Mouse (Mus musculus): Measurements from ENCODE around the gene Batf. TPM values are rescaled to one million over a fixed set of nuclear protein-coding genes. Genes with fewer than 3 reads are reported as not detected.

Gene Batf
- 4.0 and 5.5 TPM in 2 replicates for polyA plus RNA-seq (2015; fragmentation: Nextera tagmentation; extraction: Ambion mirVana)

- H3K27ac ChIP-seq = no peak within 1 kb of the TSS
- ATAC-seq (replicated peaks; ENCODE audit: insufficient number of reproducible peaks, insufficient read depth, low FRiP score, low read depth) = no peak
- WGBS = 21% methylated on average over 22 of the region's 22 CpGs
Measured at GRCm38 (mm10) chr12:85686466-85687216, at the start of gene Batf. Gene Batf (plus strand): TSS chr12:85686669.

GRCm38 (mm10) chr12:85637932-85638331, 48.5 kb upstream of the Batf start:
- Histone ChIP-seq H3K9ac (no peak overlapping the region), H3K4me3 (no peak overlapping the region), H3K9me3 (replicated peaks) (no peaks in the 10 kb centered on the region), H3K4me2 (no peak overlapping the region), H3K27ac (no peak overlapping the region), H3K27me3 (no peaks in the 10 kb centered on the region), H3K4me1 (replicated peaks) (peaks cover 32% of the 10 kb centered on the region), H3K36me3 (peaks cover 14% of the 10 kb centered on the region)
- WGBS = 77% methylated on average over 9 of the region's 9 CpGs
- no peak for ATAC-seq (replicated peaks; ENCODE audit: insufficient number of reproducible peaks, insufficient read depth, low FRiP score, low read depth)

More at GRCm38 (mm10) chr12:85686466-85687216, at the start of gene Batf:
- Histone ChIP-seq H3K4me1 (replicated peaks) (peaks cover 30% of the 10 kb centered on the region), H3K27me3 (no peaks in the 10 kb centered on the region), H3K9me3 (replicated peaks) (no peaks in the 10 kb centered on the region), H3K4me2 (peak within 1 kb of the TSS; percentile 64), H3K36me3 (no peaks in the 10 kb centered on the region), H3K9ac (peak within 1 kb of the TSS; percentile 33; the same call in 1 of the 2 replicates), H3K4me3 (peak within 1 kb of the TSS; percentile 42)

GRCm38 (mm10) chr12:85638541-85639325, 47.7 kb upstream of the Batf start:
- no peak overlapping the region for H3K9ac ChIP-seq
- no peak overlapping the region for H3K4me3 ChIP-seq
- peaks cover 32% of the 10 kb centered on the region for H3K4me1 ChIP-seq (replicated peaks)
- no peak overlapping the region for H3K4me2 ChIP-seq
- no peak overlapping the region for H3K27ac ChIP-seq
- ATAC-seq (replicated peaks; ENCODE audit: insufficient number of reproducible peaks, insufficient read depth, low FRiP score, low read depth) = no peak
- peaks cover 10% of the 10 kb centered on the region for H3K36me3 ChIP-seq
- H3K9me3 ChIP-seq (replicated peaks) = no peaks in the 10 kb centered on the region
- 77% methylated on average over 20 of the region's 20 CpGs for WGBS
- no peaks in the 10 kb centered on the region for H3K27me3 ChIP-seq

- no peak overlapping the region for H3K9ac ChIP-seq
- 0 out of 2 replicates have a peak, but pooled peaks have one; percentile 33 for ATAC-seq (replicated peaks; ENCODE audit: insufficient number of reproducible peaks, insufficient read depth, low FRiP score, low read depth)
- no peak overlapping the region for H3K4me3 ChIP-seq
- no peak overlapping the region for H3K27ac ChIP-seq
- 74% methylated on average over 12 of the region's 12 CpGs for WGBS
- H3K36me3 ChIP-seq = peaks cover 7% of the 10 kb centered on the region
- H3K9me3 ChIP-seq (replicated peaks) = no peaks in the 10 kb centered on the region
- no peak overlapping the region for H3K4me2 ChIP-seq
- H3K27me3 ChIP-seq = no peaks in the 10 kb centered on the region
- H3K4me1 ChIP-seq (replicated peaks) = peaks cover 34% of the 10 kb centered on the region
Measured at GRCm38 (mm10) chr12:85639326-85640008, 47.0 kb upstream of the Batf start.

GRCm38 (mm10) chr12:85640852-85641563, 45.5 kb upstream of the Batf start:
- Histone ChIP-seq H3K36me3 (peaks cover 7% of the 10 kb centered on the region), H3K4me3 (no peak overlapping the region), H3K9ac (no peak overlapping the region), H3K27ac (peak overlapping the region; percentile 55), H3K9me3 (replicated peaks) (no peaks in the 10 kb centered on the region), H3K27me3 (no peaks in the 10 kb centered on the region), H3K4me2 (no peak overlapping the region), H3K4me1 (replicated peaks) (peaks cover 36% of the 10 kb centered on the region)
- ATAC-seq (replicated peaks; ENCODE audit: insufficient number of reproducible peaks, insufficient read depth, low FRiP score, low read depth) = peak; percentile 50; the same call in 1 of the 2 replicates
- 42% methylated on average over 10 of the region's 10 CpGs for WGBS

GRCm38 (mm10) chr12:85641564-85641931, 44.9 kb upstream of the Batf start:
- WGBS = 32% methylated on average over 4 of the region's 4 CpGs
- H3K36me3 ChIP-seq = peaks cover 7% of the 10 kb centered on the region
- H3K4me2 ChIP-seq = no peak overlapping the region
- H3K9ac ChIP-seq = no peak overlapping the region
- no peaks in the 10 kb centered on the region for H3K27me3 ChIP-seq
- H3K9me3 ChIP-seq (replicated peaks) = no peaks in the 10 kb centered on the region
- H3K4me3 ChIP-seq = no peak overlapping the region
- ATAC-seq (replicated peaks; ENCODE audit: insufficient number of reproducible peaks, insufficient read depth, low FRiP score, low read depth) = no peak
- peaks cover 36% of the 10 kb centered on the region for H3K4me1 ChIP-seq (replicated peaks)
- peak overlapping the region; percentile 55 for H3K27ac ChIP-seq

- H3K4me2 ChIP-seq = no peak overlapping the region
- 71% methylated on average over 5 of the region's 5 CpGs for WGBS
- no peak overlapping the region for H3K27ac ChIP-seq
- H3K36me3 ChIP-seq = peaks cover 7% of the 10 kb centered on the region
- no peaks in the 10 kb centered on the region for H3K9me3 ChIP-seq (replicated peaks)
- no peak overlapping the region for H3K4me3 ChIP-seq
- no peak for ATAC-seq (replicated peaks; ENCODE audit: insufficient number of reproducible peaks, insufficient read depth, low FRiP score, low read depth)
- H3K9ac ChIP-seq = no peak overlapping the region
- H3K27me3 ChIP-seq = no peaks in the 10 kb centered on the region
- H3K4me1 ChIP-seq (replicated peaks) = peaks cover 36% of the 10 kb centered on the region
Measured at GRCm38 (mm10) chr12:85643735-85644134, 42.7 kb upstream of the Batf start.

- H3K27ac ChIP-seq = no peak overlapping the region
- 87% methylated on average over 4 of the region's 4 CpGs for WGBS
- H3K9ac ChIP-seq = no peak overlapping the region
- H3K4me1 ChIP-seq (replicated peaks) = peaks cover 24% of the 10 kb centered on the region
- no peak overlapping the region for H3K4me2 ChIP-seq
- H3K9me3 ChIP-seq (replicated peaks) = no peaks in the 10 kb centered on the region
- H3K36me3 ChIP-seq = no peaks in the 10 kb centered on the region
- no peak overlapping the region for H3K4me3 ChIP-seq
- H3K27me3 ChIP-seq = no peaks in the 10 kb centered on the region
- no peak for ATAC-seq (replicated peaks; ENCODE audit: insufficient number of reproducible peaks, insufficient read depth, low FRiP score, low read depth)
Measured at GRCm38 (mm10) chr12:85645664-85646063, 40.8 kb upstream of the Batf start.

GRCm38 (mm10) chr12:85647346-85647745, 39.1 kb upstream of the Batf start:
- no peak overlapping the region for H3K4me2 ChIP-seq
- no peak overlapping the region for H3K27ac ChIP-seq
- peaks cover 8% of the 10 kb centered on the region; the same call in 1 of the 2 replicates for H3K4me1 ChIP-seq (replicated peaks)
- H3K36me3 ChIP-seq = no peaks in the 10 kb centered on the region
- no peak for ATAC-seq (replicated peaks; ENCODE audit: insufficient number of reproducible peaks, insufficient read depth, low FRiP score, low read depth)
- H3K9ac ChIP-seq = no peak overlapping the region
- 31% methylated on average over 10 of the region's 10 CpGs for WGBS
- no peak overlapping the region for H3K4me3 ChIP-seq
- no peaks in the 10 kb centered on the region for H3K27me3 ChIP-seq
- no peaks in the 10 kb centered on the region for H3K9me3 ChIP-seq (replicated peaks)

- Histone ChIP-seq H3K4me2 (no peak overlapping the region), H3K4me3 (no peak overlapping the region), H3K9me3 (replicated peaks) (no peaks in the 10 kb centered on the region), H3K27me3 (no peaks in the 10 kb centered on the region), H3K36me3 (no peaks in the 10 kb centered on the region), H3K9ac (no peak overlapping the region), H3K4me1 (replicated peaks) (peaks cover 5% of the 10 kb centered on the region; the same call in 1 of the 2 replicates), H3K27ac (no peak overlapping the region)
- no peak for ATAC-seq (replicated peaks; ENCODE audit: insufficient number of reproducible peaks, insufficient read depth, low FRiP score, low read depth)
- 77% methylated on average over 1 of the region's 1 CpGs for WGBS
Measured at GRCm38 (mm10) chr12:85647955-85648354, 38.5 kb upstream of the Batf start.
